ENCODE assay signal across 8 mouse cellular contexts in genomic region chr3:106685381-106685780, GRCm38 (mm10). TPM values are rescaled to one million over a fixed set of nuclear protein-coding genes. Genes with fewer than 3 reads are reported as not detected.
DNase-seq lines count a peak whose midpoint lies in the region; ATAC-seq lines count a peak whose summit lies in the region.

No protein-coding gene starts in this region.

- no peak for ATAC-seq in heart, embryonic 14.5 days (ENCODE audit: insufficient number of reproducible peaks, insufficient read depth, low FRiP score, low read depth)
- no peak for ATAC-seq in hindbrain, embryonic 12.5 days (ENCODE audit: low FRiP score)
- ATAC-seq in midbrain, embryonic 12.5 days (ENCODE audit: low FRiP score, low read depth), result no peak

- H3K4me3 ChIP-seq in heart, embryonic 14.5 days (ENCODE audit: control insufficient read depth in 1 of 2, insufficient read depth in 1 of 2, low read depth in 1 of 2, low read length in 2 of 2), result peak overlapping the region in 1 of 2 experiments; percentile 49; a peak in 2 of 4 replicates
- H3K4me3 ChIP-seq in hindbrain, embryonic 12.5 days, result peak overlapping the region; percentile 53
- peak overlapping the region; percentile 60 for H3K4me3 ChIP-seq in midbrain, embryonic 12.5 days

- H3K9ac ChIP-seq in heart, embryonic 14.5 days (ENCODE audit: low read length), result peak overlapping the region; percentile 78
- H3K9ac ChIP-seq in hindbrain, embryonic 12.5 days, result peak overlapping the region; percentile 63
- H3K9ac ChIP-seq in midbrain, embryonic 12.5 days (replicated peaks), result peak overlapping the region; percentile 62

- no peak for DNase-seq in heart, adult 18-20 months
- DNase-seq in NIH3T3 (ENCODE audit: low read depth), result peak; percentile 26
- no peak for DNase-seq in adrenal gland, adult 18-20 months (ENCODE audit: low spot score in 2 of 2)
- no peak for DNase-seq in testis, postnatal 10 days (ENCODE audit: low spot score)
- no peak for DNase-seq in ovary, adult 18-20 months (ENCODE audit: low spot score)

- H3K27ac ChIP-seq in heart, embryonic 14.5 days (replicated peaks in 1 of 2; ENCODE audit: control insufficient read depth in 1 of 2, insufficient read depth in 1 of 2, low read depth in 2 of 2, low read length in 2 of 2), result no peak overlapping the region
- H3K27ac ChIP-seq in hindbrain, embryonic 12.5 days, result peak overlapping the region; percentile 82; the same call in 1 of the 2 replicates
- peak overlapping the region; percentile 90 for H3K27ac ChIP-seq in midbrain, embryonic 12.5 days (replicated peaks)

- no peaks in the 10 kb centered on the region for H3K4me1 ChIP-seq in heart, embryonic 14.5 days (ENCODE audit: control insufficient read depth in 2 of 2, insufficient read depth in 2 of 2, low read length in 2 of 2)
- H3K4me1 ChIP-seq in hindbrain, embryonic 12.5 days, result no peaks in the 10 kb centered on the region; the same call in 1 of the 2 replicates
- no peaks in the 10 kb centered on the region for H3K4me1 ChIP-seq in midbrain, embryonic 12.5 days

- no peaks in the 10 kb centered on the region for H3K36me3 ChIP-seq in heart, embryonic 14.5 days (ENCODE audit: control insufficient read depth, insufficient read depth, low read length)
- H3K36me3 ChIP-seq in hindbrain, embryonic 12.5 days, result no peaks in the 10 kb centered on the region
- H3K36me3 ChIP-seq in midbrain, embryonic 12.5 days, result no peaks in the 10 kb centered on the region

- H3K9me3 ChIP-seq in heart, embryonic 14.5 days (ENCODE audit: control insufficient read depth, low read length), result 0 out of 2 replicates have a peak, but pooled peaks cover 2% of the 10 kb centered on the region
- peaks cover 4% of the 10 kb centered on the region; the same call in 1 of the 2 replicates for H3K9me3 ChIP-seq in hindbrain, embryonic 12.5 days (replicated peaks)
- 0 out of 2 replicates have a peak, but pooled peaks cover 2% of the 10 kb centered on the region for H3K9me3 ChIP-seq in midbrain, embryonic 12.5 days

- no peaks in the 10 kb centered on the region for H3K27me3 ChIP-seq in heart, embryonic 14.5 days (ENCODE audit: control insufficient read depth, insufficient read depth, low read length)
- H3K27me3 ChIP-seq in hindbrain, embryonic 12.5 days, result no peaks in the 10 kb centered on the region
- no peaks in the 10 kb centered on the region for H3K27me3 ChIP-seq in midbrain, embryonic 12.5 days

- WGBS in heart, embryonic 14.5 days, result 39% methylated on average over 1 of the region's 1 CpGs
- 38% methylated on average over 1 of the region's 1 CpGs for WGBS in hindbrain, embryonic 12.5 days
- 22% methylated on average over 1 of the region's 1 CpGs for whole genome bisulfite sequencing in midbrain, embryonic 12.5 days

- peak overlapping the region; percentile 70 for H3K4me2 ChIP-seq in heart, embryonic 14.5 days (ENCODE audit: low read length)
- peak overlapping the region; percentile 55 for H3K4me2 ChIP-seq in hindbrain, embryonic 12.5 days (replicated peaks)
- H3K4me2 ChIP-seq in midbrain, embryonic 12.5 days (replicated peaks), result peak overlapping the region; percentile 57

RNA-seq across cellular contexts. Expression of gene Lrif1, which starts 0.6 kb away (rescaled TPM):
- 13.2 and 13.7 TPM in 2 replicates for polyA plus RNA-seq in heart, embryonic 14.5 days (2014; fragmentation: Nextera tagmentation; extraction: Ambion mirVana)
- total RNA-seq in heart, adult 18-20 months (2021), result 10 to 100 TPM; 12.8 to 14.4 TPM
- 20.1 and 22.8 TPM in 2 replicates for polyA plus RNA-seq in hindbrain, embryonic 12.5 days (2016; fragmentation: Nextera tagmentation; extraction: Ambion mirVana)
- 19.5 and 20.2 TPM in 2 replicates for polyA plus RNA-seq in midbrain, embryonic 12.5 days (2016; fragmentation: Nextera tagmentation; extraction: Ambion mirVana)
- total RNA-seq in adrenal gland, adult 18-20 months (2021), result 10 to 100 TPM; 13.5 to 14.1 TPM

Comparison
In these comparisons a context has a peak if more than half of its experiments do, and no peak if none do; other contexts are left out.
1. H3K27ac ChIP-seq: peak in hindbrain, embryonic 12.5 days (single experiment) and midbrain, embryonic 12.5 days (single experiment); none in heart, embryonic 14.5 days (0 of 2).
2. Peak in every context shown above with its lines, with median percentiles within 50 percentile points of each other: H3K4me2 ChIP-seq and H3K9ac ChIP-seq.